Mouse (Mus musculus) CD4-positive helper T cell, adult 2 months (primary cell): ENCODE data around the gene Hilpda.

Experiments used
- DNase-seq: peaks from one replicate; pipeline ENCODE4 v3.0.0-alpha.2; 2012; ENCODE audit warnings: low read depth, missing footprints, low spot score

Hilpda gene

DNA sequence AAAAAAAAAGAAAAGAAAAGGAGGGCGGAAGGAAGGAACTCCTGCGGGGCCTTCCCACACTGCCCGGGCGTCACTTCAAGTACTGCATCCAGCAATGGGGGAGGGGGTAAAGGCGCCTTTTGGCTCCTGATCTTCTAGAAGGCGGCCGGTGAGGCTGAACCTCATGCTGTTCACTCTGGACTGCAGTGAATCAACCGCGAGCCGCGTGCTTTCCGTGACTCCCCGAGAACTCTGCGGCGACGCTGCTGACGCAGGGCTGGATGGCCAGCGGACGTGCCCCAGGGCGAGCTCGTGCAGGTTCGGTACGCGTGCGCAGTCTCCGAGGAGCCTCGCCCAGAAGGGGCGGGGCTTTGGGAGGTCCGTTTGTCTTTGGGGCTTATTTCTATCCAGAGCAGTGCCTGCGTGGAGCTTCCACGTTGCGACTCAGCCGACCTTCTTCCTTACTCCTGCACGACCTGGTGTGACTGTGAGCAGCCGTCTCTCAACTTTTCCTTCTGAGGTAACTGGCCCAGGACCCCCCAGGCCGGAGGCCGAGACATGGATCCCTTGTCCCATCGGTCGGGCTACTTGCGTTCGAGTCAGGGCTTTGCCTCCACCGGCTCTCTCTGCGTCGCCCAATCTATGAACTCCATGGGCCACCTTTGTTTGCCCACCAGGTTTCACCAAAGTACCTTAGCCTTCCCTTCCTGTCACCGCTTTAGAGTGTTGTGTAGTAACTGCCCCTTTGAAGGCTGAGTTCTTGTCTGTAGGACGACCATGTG, at the start of gene Hilpda:
TSS of gene Hilpda (plus strand) at position 177 of the 761 bp plus-strand sequence.
- DNase-seq, result peak; percentile 98

GRCm38 (mm10) chr6:29229265-29229913, 42.9 kb upstream of the Hilpda start:
- no peak for DNase-seq

- no peak for DNase-seq
Measured at GRCm38 (mm10) chr6:29230386-29230785, 41.9 kb upstream of the Hilpda start.

- peak; percentile 44 for DNase-seq
Measured at GRCm38 (mm10) chr6:29231799-29232198, 40.5 kb upstream of the Hilpda start.

- peak; percentile 77 for DNase-seq
Measured at GRCm38 (mm10) chr6:29232321-29232720, 40.0 kb upstream of the Hilpda start.

- DNase-seq, result no peak
Measured at GRCm38 (mm10) chr6:29233710-29234109, 38.6 kb upstream of the Hilpda start.

DNA sequence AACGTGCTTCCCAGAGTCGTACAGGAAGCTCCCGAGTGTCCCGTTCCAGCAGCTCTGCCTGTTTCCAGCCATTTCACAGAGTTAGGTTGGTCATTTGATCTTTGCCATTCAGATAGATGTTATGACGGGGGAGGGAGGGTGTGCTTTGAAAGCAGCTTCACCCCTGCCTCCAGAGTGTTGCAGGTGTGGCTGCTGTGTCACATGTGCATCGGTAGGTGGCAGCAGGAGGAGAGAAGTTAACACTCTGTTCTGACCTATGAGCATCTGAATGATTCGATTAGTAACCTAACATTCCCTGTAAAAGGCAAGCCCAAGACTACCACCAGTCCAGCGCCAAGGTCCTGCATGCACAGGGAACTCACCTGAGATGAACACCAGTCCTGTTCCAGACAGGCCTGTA, 38.0 kb upstream of the Hilpda start:
- peak; percentile 75 for DNase-seq

- peak; percentile 80 for DNase-seq
Measured at GRCm38 (mm10) chr6:29240806-29241205, 31.5 kb upstream of the Hilpda start.

DNA sequence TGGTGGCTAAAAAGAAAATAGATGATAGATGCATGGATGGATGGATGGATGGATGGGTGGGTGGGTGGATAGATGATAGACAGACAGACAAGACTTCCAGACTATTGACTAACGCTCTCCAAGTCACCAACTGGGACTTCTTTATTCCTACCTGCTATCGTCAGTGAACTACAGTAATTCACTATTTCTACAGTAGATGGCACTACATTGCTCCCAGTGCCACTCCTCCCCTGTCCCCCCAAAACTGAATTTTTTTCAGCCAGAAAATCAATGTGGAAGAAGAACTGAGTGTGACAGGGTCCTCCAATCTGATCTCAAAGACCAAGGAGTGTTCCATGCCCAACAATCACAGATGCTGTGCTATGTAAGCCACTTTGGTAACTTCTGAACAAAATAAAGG, 30.6 kb upstream of the Hilpda start:
- peak; percentile 43 for DNase-seq

DNA sequence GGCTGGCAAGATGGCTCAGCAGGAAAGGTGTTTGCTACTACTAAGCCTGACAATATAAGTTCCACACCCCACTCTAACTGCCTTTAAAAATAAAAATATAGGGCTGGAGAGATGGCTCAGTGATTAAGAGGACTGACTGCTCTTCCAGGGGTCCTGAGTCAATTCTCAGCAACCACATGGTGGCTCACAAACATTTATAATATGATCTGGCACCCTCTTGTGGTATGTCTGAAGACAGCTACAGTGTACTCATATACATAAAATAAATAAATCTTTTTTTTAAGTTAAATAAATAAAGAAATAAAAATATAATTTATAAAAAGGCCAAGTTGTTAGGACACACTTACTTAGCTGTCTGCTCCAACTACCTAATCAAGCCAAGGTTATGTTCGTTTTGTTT, 30.0 kb upstream of the Hilpda start:
- DNase-seq, result peak; percentile 29

GRCm38 (mm10) chr6:29245272-29246120, 26.8 kb upstream of the Hilpda start:
- DNase-seq, result peak; percentile 65

DNA sequence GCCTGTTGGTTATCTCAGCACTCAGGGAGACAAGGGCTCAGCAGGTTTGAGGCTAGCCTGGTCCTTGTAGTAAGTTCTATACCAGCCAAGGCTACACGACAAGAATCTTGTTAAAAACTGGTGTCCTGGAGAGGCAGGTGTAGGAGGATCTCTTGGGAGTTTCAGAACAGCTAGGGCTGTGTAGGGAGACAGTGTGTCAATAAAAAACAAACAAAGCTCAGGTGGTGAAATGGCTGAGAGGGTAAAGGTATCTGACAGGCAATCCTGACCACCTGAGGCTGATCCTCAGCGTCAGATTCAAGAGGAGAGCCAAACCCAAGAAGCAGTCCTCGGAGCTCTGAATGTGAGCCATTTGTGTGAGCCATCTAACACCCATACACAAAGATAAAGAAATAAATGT, 26.1 kb upstream of the Hilpda start:
- no peak for DNase-seq

DNA sequence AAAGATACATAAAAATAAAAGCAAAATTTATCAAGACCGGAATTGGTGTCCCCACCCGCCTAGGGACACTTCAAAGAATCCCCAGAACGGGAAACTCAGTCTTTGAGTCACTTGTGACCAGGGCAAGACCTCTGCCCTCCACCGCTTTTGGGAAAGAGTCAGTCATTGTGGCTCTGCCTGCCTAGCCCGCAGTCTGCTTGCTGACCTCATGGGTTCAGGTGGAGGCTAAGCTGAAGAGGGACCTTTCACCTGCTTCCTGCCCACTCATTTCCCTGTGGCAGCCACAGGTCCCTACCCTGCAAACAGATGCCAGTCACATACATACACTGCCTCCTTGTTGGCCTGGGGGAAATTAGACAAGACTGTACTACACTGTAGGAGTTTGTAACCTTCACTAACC, 25.7 kb upstream of the Hilpda start:
- DNase-seq, result peak; percentile 66

DNA sequence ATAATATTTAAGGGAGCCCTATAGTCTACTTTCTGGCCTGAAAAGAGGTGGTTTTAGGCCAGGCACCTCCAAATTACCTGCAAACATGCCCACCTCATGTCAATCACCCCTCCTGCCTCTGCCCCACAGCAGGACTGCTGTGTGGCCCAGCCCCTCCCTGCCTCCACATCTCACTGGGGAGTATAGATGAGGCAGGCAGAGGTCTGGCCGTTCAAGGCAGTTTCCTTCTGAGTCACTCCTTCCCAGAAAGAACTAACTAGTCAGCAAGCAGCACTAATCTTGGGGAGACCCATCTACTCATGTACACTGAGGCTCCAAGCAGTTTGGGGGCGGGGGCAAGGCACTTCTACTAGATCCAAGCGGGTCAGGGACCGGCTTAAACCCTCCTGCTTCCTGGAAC, 25.2 kb upstream of the Hilpda start:
- DNase-seq, result peak; percentile 24

GRCm38 (mm10) chr6:29259418-29259817, 12.9 kb upstream of the Hilpda start:
- DNase-seq, result no peak

- no peak for DNase-seq
Measured at GRCm38 (mm10) chr6:29261831-29262230, 10.5 kb upstream of the Hilpda start.

DNA sequence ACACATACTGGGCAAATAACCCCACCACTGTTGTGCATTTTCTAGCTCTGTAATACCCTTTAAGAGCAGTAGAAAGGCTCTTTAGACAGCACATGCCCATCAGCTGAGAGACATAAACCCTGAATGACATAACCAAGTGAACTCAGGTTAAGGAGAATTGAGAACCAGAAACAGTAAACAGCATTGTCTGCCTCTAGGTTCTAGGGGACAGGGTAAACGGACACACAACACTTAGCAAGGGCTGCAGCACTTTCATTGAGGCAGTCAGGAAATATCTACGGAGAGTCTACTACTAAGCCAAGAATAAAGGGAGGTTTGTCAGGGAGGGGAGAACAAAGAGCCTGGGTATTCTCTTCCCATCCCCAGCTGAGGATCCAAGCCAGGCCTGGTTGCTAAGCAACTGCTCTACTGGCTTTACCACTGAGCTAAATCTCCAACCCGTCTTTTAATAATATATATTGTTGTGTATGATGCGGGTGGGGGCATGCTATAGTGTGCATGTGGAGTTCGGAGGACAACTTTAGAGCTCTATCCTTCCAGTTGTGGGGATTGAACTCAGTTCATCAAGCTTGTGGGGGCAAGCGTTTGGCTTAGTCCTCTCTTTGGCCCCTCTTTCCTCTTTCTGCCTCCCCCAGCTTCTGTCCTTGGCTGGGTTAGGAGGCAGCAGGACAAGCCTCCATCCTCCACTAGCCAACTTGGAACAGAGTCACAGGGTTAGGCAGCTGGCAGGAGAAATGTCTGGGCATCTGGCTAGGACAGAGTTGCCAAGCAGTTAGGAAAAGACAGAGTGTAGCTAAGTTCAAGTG, 8.4 kb upstream of the Hilpda start:
- DNase-seq, result no peak

DNA sequence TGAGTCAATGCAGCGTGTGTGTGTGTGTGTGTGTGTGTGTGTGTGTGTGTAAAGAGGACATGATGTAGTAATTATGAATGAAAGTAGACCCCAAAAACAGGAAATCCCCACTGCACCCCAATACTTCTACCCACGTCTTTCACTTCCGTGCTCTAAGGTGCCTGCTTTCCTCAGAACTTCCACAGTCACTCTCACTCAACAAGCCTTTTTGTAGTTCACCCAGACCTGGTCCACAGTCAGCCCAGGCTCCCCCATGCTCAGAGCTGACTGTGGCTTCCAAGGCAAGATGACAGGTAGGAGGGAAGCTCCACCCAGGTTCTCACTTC, 7.9 kb upstream of the Hilpda start:
- peak; percentile 58 for DNase-seq

DNA sequence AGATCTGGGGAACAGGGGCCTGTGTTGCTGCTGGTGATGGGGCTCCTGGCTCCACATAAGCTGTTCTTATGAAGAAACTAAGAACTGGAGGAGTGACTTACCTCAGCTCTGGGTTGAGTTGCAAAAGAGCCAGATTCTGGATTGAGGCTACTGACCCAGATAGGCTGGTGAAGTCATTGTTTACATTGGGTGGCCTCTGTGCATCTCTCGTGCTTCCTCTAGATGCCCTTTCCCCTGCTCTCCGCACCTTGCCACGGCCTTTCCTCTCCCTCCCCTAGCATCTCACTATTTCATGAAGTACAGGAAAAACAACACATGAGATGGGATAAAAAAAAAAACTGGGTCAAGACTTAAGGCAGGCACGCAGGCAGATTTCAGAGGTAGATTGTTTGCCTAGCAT, 5.4 kb upstream of the Hilpda start:
- no peak for DNase-seq

- no peak for DNase-seq
Measured at GRCm38 (mm10) chr6:29269006-29269668, 3.2 kb upstream of the Hilpda start.

DNA sequence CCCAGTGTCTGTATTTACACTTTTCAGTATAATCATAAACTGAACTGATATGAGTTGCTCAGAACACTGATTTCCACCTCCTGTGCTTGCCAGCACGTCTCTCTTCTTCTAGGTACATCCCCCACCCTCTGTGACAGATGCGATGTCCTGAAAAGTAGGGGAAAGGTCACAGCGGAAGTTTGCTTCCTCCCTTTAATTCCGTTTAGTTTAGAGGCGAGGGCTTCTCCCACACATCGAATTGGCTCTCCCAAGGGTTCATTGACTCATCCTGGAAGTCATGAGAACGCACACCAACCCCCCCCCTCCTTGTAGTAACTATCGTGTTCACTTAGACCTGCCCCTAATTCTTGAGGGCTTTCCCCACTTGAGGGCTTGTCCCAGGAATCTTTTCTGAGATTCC, 1.3 kb upstream of the Hilpda start:
- DNase-seq, result peak; percentile 84
